Mouse (Mus musculus): ENCODE results near the gene Cpm.

The Cpm gene

GRCm38 (mm10) chr10:117712871-117713270, 83.6 kb downstream of the Cpm start:
- peak; percentile 95 for DNase-seq (ENCODE audit: low read depth, low spot score)

GRCm38 (mm10) chr10:117713466-117713865, 84.2 kb downstream of the Cpm start:
- DNase-seq (ENCODE audit: low read depth, low spot score): peak; percentile 95

- peak; percentile 94 for DNase-seq (ENCODE audit: low read depth, low spot score)
Observed at GRCm38 (mm10) chr10:117714048-117714545, 84.8 kb downstream of the Cpm start.

- DNase-seq (ENCODE audit: low read depth, low spot score): no peak
Observed at GRCm38 (mm10) chr10:117714928-117715500, 85.7 kb downstream of the Cpm start.

- peak; percentile 94 for DNase-seq (ENCODE audit: low read depth, low spot score)
Observed at GRCm38 (mm10) chr10:117715654-117716053, 86.4 kb downstream of the Cpm start.

- DNase-seq (ENCODE audit: low read depth, low spot score): no peak
Observed at GRCm38 (mm10) chr10:117716686-117717085, 87.4 kb downstream of the Cpm start.

- DNase-seq (ENCODE audit: low read depth, low spot score): no peak
Observed at GRCm38 (mm10) chr10:117717583-117717982, 88.3 kb downstream of the Cpm start.

GRCm38 (mm10) chr10:117718161-117719119, 89.1 kb downstream of the Cpm start:
- no peak for DNase-seq (ENCODE audit: low read depth, low spot score)

GRCm38 (mm10) chr10:117724136-117724718, 94.9 kb downstream of the Cpm start:
- DNase-seq (ENCODE audit: low read depth, low spot score): peak; percentile 95

- peak; percentile 95 for DNase-seq (ENCODE audit: low read depth, low spot score)
Observed at GRCm38 (mm10) chr10:117724804-117725361, 95.6 kb downstream of the Cpm start.

- DNase-seq (ENCODE audit: low read depth, low spot score): no peak
Observed at GRCm38 (mm10) chr10:117725671-117726070, 96.4 kb downstream of the Cpm start.

- no peak for DNase-seq (ENCODE audit: low read depth, low spot score)
Observed at GRCm38 (mm10) chr10:117726350-117726749, 97.0 kb downstream of the Cpm start.

- DNase-seq (ENCODE audit: low read depth, low spot score): peak; percentile 93
Observed at GRCm38 (mm10) chr10:117726888-117727385, 97.6 kb downstream of the Cpm start.

GRCm38 (mm10) chr10:117727518-117728110, 98.3 kb downstream of the Cpm start:
- peak; percentile 93 for DNase-seq (ENCODE audit: low read depth, low spot score)

- no peak for DNase-seq (ENCODE audit: low read depth, low spot score)
Observed at GRCm38 (mm10) chr10:117728574-117728973, 99.3 kb downstream of the Cpm start.

- DNase-seq (ENCODE audit: low read depth, low spot score): no peak
Observed at GRCm38 (mm10) chr10:117729139-117729814, 100.0 kb downstream of the Cpm start.

- DNase-seq (ENCODE audit: low read depth, low spot score): no peak
Observed at GRCm38 (mm10) chr10:117730140-117730539, 100.8 kb downstream of the Cpm start.

GRCm38 (mm10) chr10:117730637-117731203, 101.4 kb downstream of the Cpm start:
- DNase-seq (ENCODE audit: low read depth, low spot score): peak; percentile 91

- DNase-seq (ENCODE audit: low read depth, low spot score): no peak
Observed at GRCm38 (mm10) chr10:117731244-117732101, 102.2 kb downstream of the Cpm start.
